Mouse (Mus musculus) heart, postnatal 0 days (tissue): ENCODE results near the gene Sla2.

Source experiments
- CTCF ChIP-seq: IDR thresholded peaks from 2 replicates; pipeline ENCODE4 v1.5.1; 2016; ENCODE audit warnings: antibody characterized with exemption, control low read depth, low read depth
- EP300 ChIP-seq: IDR thresholded peaks from 2 replicates; pipeline ENCODE4 v1.6.1; 2016; ENCODE audit warnings: antibody characterized with exemption, low read depth

GRCm38 (mm10) chr2:156840301-156841027 lies 46.5 kb downstream of the Sla2 start:
- TF ChIP-seq CTCF (no peak), EP300 (no peak; the same call in 1 of the 2 replicates)
